Mouse (Mus musculus) skeletal muscle tissue, postnatal 0 days (tissue): ENCODE data around the gene Olfr657. TPM values are rescaled to one million over a fixed set of nuclear protein-coding genes. Genes with fewer than 3 reads are reported as not detected.

ENCODE experiments used
- polyA plus RNA-seq: library from polyadenylated mRNA; unstranded; fragments of >200 nt; fragmentation: Nextera tagmentation; extraction: Ambion mirVana; gene quantifications from 2 replicates; pipeline ENCODE4 v1.2.1, GENCODE M21; 2015

Olfr657 gene
- polyA plus RNA-seq = not detected in 2 replicates

GRCm38 (mm10) chr7:104624494-104624893 lies at the start of gene Olfr657:
Gene Olfr657 (plus strand): TSS chr7:104624794.

GRCm38 (mm10) chr7:104577014-104577413 lies 47.6 kb upstream of the Olfr657 start, which contains the start of gene Olfr653:
Gene Olfr653 (plus strand): TSS chr7:104577314.

GRCm38 (mm10) chr7:104586725-104587124 lies 37.9 kb upstream of the Olfr657 start, which contains the start of gene Olfr654:
Gene Olfr654 (plus strand): TSS chr7:104587025.

GRCm38 (mm10) chr7:104601679-104602078 lies 22.9 kb upstream of the Olfr657 start, which contains the start of gene Olfr655:
Gene Olfr655 (minus strand): TSS chr7:104601779.

GRCm38 (mm10) chr7:104613655-104614054 lies 10.9 kb upstream of the Olfr657 start, which contains the start of gene Olfr656:
Gene Olfr656 (plus strand): TSS chr7:104613955.

GRCm38 (mm10) chr7:104646841-104647482 lies 22.4 kb downstream of the Olfr657 start, which contains the start of gene Olfr658:
Gene Olfr658 (minus strand): TSS chr7:104647305.

GRCm38 (mm10) chr7:104666453-104666852 lies 41.9 kb downstream of the Olfr657 start, which contains the start of gene Olfr659:
Gene Olfr659 (plus strand): TSS chr7:104666753.

GRCm38 (mm10) chr7:104686201-104686600 lies 61.6 kb downstream of the Olfr657 start, which contains the start of gene Olfr661:
Gene Olfr661 (plus strand): TSS chr7:104686501.

Other genes starting within 250 kb of the Olfr657 start
- gene Trim30c, start 224.0 kb upstream of the Olfr657 start, polyA plus RNA-seq = 0.14 and 0.54 TPM in 2 replicates
- 2.5 and 2.7 TPM in 2 replicates for gene Trim30a, start 159.6 kb upstream of the Olfr657 start, polyA plus RNA-seq
- 0.68 and 1.2 TPM in 2 replicates for gene Trim30d, start 116.9 kb upstream of the Olfr657 start, polyA plus RNA-seq
- not detected in 2 replicates for gene Olfr651, start 74.7 kb upstream of the Olfr657 start, polyA plus RNA-seq
- gene Olfr652, start 63.9 kb upstream of the Olfr657 start, polyA plus RNA-seq = not detected in 2 replicates
- gene Olfr653, start 47.5 kb upstream of the Olfr657 start, polyA plus RNA-seq = not detected in 2 replicates
- gene Olfr654, start 37.8 kb upstream of the Olfr657 start, polyA plus RNA-seq = not detected in 2 replicates
- not detected in 2 replicates for gene Olfr655, start 23.0 kb upstream of the Olfr657 start, polyA plus RNA-seq
- gene Olfr656, start 10.8 kb upstream of the Olfr657 start, polyA plus RNA-seq = not detected in 2 replicates
- gene Olfr658, start 22.5 kb downstream of the Olfr657 start, polyA plus RNA-seq = not detected in 2 replicates
- gene Olfr659, start 42.0 kb downstream of the Olfr657 start, polyA plus RNA-seq = not detected in 2 replicates
- not detected in 2 replicates for gene Olfr661, start 61.7 kb downstream of the Olfr657 start, polyA plus RNA-seq
- gene Usp17le, start 152.7 kb downstream of the Olfr657 start, polyA plus RNA-seq = not detected in 2 replicates
- gene Usp17lb, start 217.8 kb downstream of the Olfr657 start, polyA plus RNA-seq = not detected in 2 replicates
- gene Usp17la, start 232.2 kb downstream of the Olfr657 start, polyA plus RNA-seq = not detected in 2 replicates